Mouse (Mus musculus) brain, adult 2 months (tissue): Measurements from ENCODE around the gene Kit.

Source experiments
- DNase-seq: peaks from one replicate; pipeline ENCODE4 v3.0.0; 2011; ENCODE audit warnings: low read depth, low spot score

Kit gene

GRCm38 (mm10) chr5:75632846-75633640, 58.3 kb downstream of the Kit start:
- no peak for DNase-seq

GRCm38 (mm10) chr5:75635385-75635784, 60.7 kb downstream of the Kit start:
- peak; percentile 73 for DNase-seq

GRCm38 (mm10) chr5:75640637-75641036, 65.9 kb downstream of the Kit start:
- no peak for DNase-seq

GRCm38 (mm10) chr5:75647046-75647445, 72.3 kb downstream of the Kit start:
- peak; percentile 59 for DNase-seq

- DNase-seq = no peak
These were observed 75.8 kb downstream of the Kit start for GRCm38 (mm10) chr5:75650566-75650965.

- DNase-seq = no peak
These were observed 78.7 kb downstream of the Kit start for GRCm38 (mm10) chr5:75653431-75653830.

GRCm38 (mm10) chr5:75658575-75658974, 83.9 kb downstream of the Kit start:
- DNase-seq = no peak

GRCm38 (mm10) chr5:75660342-75660741, 85.6 kb downstream of the Kit start:
- DNase-seq = no peak

- DNase-seq = no peak
These were observed 87.8 kb downstream of the Kit start for GRCm38 (mm10) chr5:75662466-75662865.

- DNase-seq = no peak
These were observed 89.1 kb downstream of the Kit start for GRCm38 (mm10) chr5:75663768-75664167.

- DNase-seq = no peak
These were observed 92.4 kb downstream of the Kit start for GRCm38 (mm10) chr5:75667083-75667482.

- DNase-seq = no peak
These were observed 96.5 kb downstream of the Kit start for GRCm38 (mm10) chr5:75671136-75671788.

- no peak for DNase-seq
These were observed 101.3 kb downstream of the Kit start for GRCm38 (mm10) chr5:75676024-75676423.

GRCm38 (mm10) chr5:75679896-75680295, 105.2 kb downstream of the Kit start:
- no peak for DNase-seq

- DNase-seq = no peak
These were observed 120.6 kb downstream of the Kit start for GRCm38 (mm10) chr5:75695162-75695809.

GRCm38 (mm10) chr5:75696960-75697359, 122.2 kb downstream of the Kit start:
- no peak for DNase-seq

GRCm38 (mm10) chr5:75698556-75698955, 123.8 kb downstream of the Kit start:
- no peak for DNase-seq

- DNase-seq = no peak
These were observed 124.4 kb downstream of the Kit start for GRCm38 (mm10) chr5:75699081-75699480.

GRCm38 (mm10) chr5:75699516-75699915, 124.8 kb downstream of the Kit start:
- DNase-seq = peak; percentile 29

- DNase-seq = peak; percentile 40
These were observed 126.9 kb downstream of the Kit start for GRCm38 (mm10) chr5:75701662-75702061.

- no peak for DNase-seq
These were observed 127.4 kb downstream of the Kit start for GRCm38 (mm10) chr5:75702080-75702479.

- DNase-seq = no peak
These were observed 130.0 kb downstream of the Kit start for GRCm38 (mm10) chr5:75704584-75705175.
